Mouse (Mus musculus): ENCODE results near the gene Itgam. TPM values are rescaled to one million over a fixed set of nuclear protein-coding genes. Genes with fewer than 3 reads are reported as not detected.
"Not testable (repeated sequence)": the region's sequence is repeated elsewhere in the genome, so short reads cannot be mapped to it uniquely, and the experiment has no call there.

Itgam gene
- 1 to 10 TPM; 1.2 to 1.8 TPM for total RNA-seq (2021)
- long read RNA-seq, experiment 1, full-length matches to known transcripts: 1 of 1 reads
- long read RNA-seq, experiment 1, partial matches to known transcripts: 0 of 1 reads
- long read RNA-seq, experiment 1, other reads (novel, unspliced or antisense): 0 of 1 reads
- long read RNA-seq, experiment 2, full-length matches to known transcripts: 1 of 1 reads
- long read RNA-seq, experiment 2, partial matches to known transcripts: 0 of 1 reads
- long read RNA-seq, experiment 2, other reads (novel, unspliced or antisense): 0 of 1 reads

- DNase-seq (ENCODE audit: low spot score): no peak
Measured at GRCm38 (mm10) chr7:128062456-128062855, at the start of gene Itgam, which contains the start of gene Gm49368. Gene Itgam, plus strand, starts transcription at chr7:128062640. Gene Gm49368, plus strand, starts transcription at chr7:128062683.

GRCm38 (mm10) chr7:128013116-128013515, 49.3 kb upstream of the Itgam start:
- no peak for DNase-seq (ENCODE audit: low spot score)

GRCm38 (mm10) chr7:128016134-128016533, 46.3 kb upstream of the Itgam start:
- DNase-seq (ENCODE audit: low spot score): not testable (repeated sequence)

- no peak for DNase-seq (ENCODE audit: low spot score)
Measured at GRCm38 (mm10) chr7:128016650-128017049, 45.8 kb upstream of the Itgam start.

- no peak for DNase-seq (ENCODE audit: low spot score)
Measured at GRCm38 (mm10) chr7:128018275-128018674, 44.2 kb upstream of the Itgam start.

- DNase-seq (ENCODE audit: low spot score): no peak
Measured at GRCm38 (mm10) chr7:128019187-128019586, 43.3 kb upstream of the Itgam start.

GRCm38 (mm10) chr7:128022974-128023373, 39.5 kb upstream of the Itgam start:
- no peak for DNase-seq (ENCODE audit: low spot score)

GRCm38 (mm10) chr7:128023565-128023964, 38.9 kb upstream of the Itgam start:
- DNase-seq (ENCODE audit: low spot score): no peak

- no peak for DNase-seq (ENCODE audit: low spot score)
Measured at GRCm38 (mm10) chr7:128024364-128024763, 38.1 kb upstream of the Itgam start.

- DNase-seq (ENCODE audit: low spot score): no peak
Measured at GRCm38 (mm10) chr7:128024932-128025331, 37.5 kb upstream of the Itgam start.

GRCm38 (mm10) chr7:128025381-128025780, 37.1 kb upstream of the Itgam start:
- no peak for DNase-seq (ENCODE audit: low spot score)

- no peak for DNase-seq (ENCODE audit: low spot score)
Measured at GRCm38 (mm10) chr7:128031403-128031976, 30.9 kb upstream of the Itgam start.

GRCm38 (mm10) chr7:128032290-128032988, 30.0 kb upstream of the Itgam start:
- no peak for DNase-seq (ENCODE audit: low spot score)

GRCm38 (mm10) chr7:128032989-128033293, 29.5 kb upstream of the Itgam start:
- no peak for DNase-seq (ENCODE audit: low spot score)

GRCm38 (mm10) chr7:128033616-128034015, 28.8 kb upstream of the Itgam start:
- DNase-seq (ENCODE audit: low spot score): no peak

- DNase-seq (ENCODE audit: low spot score): not testable (repeated sequence)
Measured at GRCm38 (mm10) chr7:128042161-128042820, 20.1 kb upstream of the Itgam start.

- DNase-seq (ENCODE audit: low spot score): no peak
Measured at GRCm38 (mm10) chr7:128044142-128044785, 18.2 kb upstream of the Itgam start.

- no peak for DNase-seq (ENCODE audit: low spot score)
Measured at GRCm38 (mm10) chr7:128045640-128046039, 16.8 kb upstream of the Itgam start.

- no peak for DNase-seq (ENCODE audit: low spot score)
Measured at GRCm38 (mm10) chr7:128048819-128049218, 13.6 kb upstream of the Itgam start.

- no peak for DNase-seq (ENCODE audit: low spot score)
Measured at GRCm38 (mm10) chr7:128049254-128049653, 13.2 kb upstream of the Itgam start.

GRCm38 (mm10) chr7:128050739-128051138, 11.7 kb upstream of the Itgam start:
- DNase-seq (ENCODE audit: low spot score): no peak

- no peak for DNase-seq (ENCODE audit: low spot score)
Measured at GRCm38 (mm10) chr7:128053061-128053460, 9.4 kb upstream of the Itgam start.
